Comparison of ENCODE assay signal across 18 mouse cellular contexts in the genomic region with DNA sequence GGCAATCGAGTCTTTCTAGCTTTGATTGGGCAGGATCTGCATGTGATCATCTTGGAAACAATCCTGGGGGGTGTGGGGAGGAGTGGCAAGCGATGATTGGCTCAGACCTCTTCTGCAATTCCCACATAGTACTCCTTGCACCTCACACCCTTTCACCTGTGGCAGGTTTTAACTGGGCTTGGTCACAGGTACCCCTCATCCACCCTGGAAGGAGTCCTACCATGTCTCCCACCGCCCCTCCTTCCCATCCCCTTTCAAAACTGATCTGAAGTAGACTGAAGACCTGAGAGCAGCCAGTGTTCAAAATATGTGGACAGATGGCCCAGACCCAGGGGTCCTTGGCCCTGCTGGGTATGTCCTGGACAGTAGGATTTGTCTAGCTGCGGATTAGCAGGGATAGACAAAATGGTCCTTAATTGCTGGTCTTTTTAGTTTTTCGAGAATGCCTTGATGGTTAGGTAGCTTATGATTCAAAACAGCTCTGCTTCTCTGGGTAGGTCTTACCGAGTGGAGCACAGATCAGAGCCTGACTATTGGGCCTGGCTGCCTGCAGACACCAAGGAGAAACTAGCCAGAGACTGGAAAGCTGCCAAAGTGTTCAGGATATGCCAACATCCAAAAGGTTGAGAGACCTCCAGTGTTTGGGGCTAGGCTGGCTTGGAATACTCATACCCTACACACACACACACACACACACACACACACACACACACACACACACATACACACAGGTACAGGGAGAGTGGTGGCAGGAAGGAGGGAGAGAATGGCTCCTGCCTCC. TPM values are rescaled to one million over a fixed set of nuclear protein-coding genes. Genes with fewer than 3 reads are reported as not detected.
A peak's percentile ranks its signal among the peaks of the same experiment; 100 is the strongest.
DNase-seq lines count a peak whose midpoint lies in the region; ATAC-seq lines count a peak whose summit lies in the region.
"Had no signal": no experiment of that assay in that cellular context is flagged by ENCODE, and none has a peak within 500 bp of the region (broad histone marks: within the 10 kb centered on the region; RNA-seq: fewer than 3 reads in every experiment).

No protein-coding gene starts in this region.

- no peak overlapping the region for H3K27ac ChIP-seq in forebrain, embryonic 14.5 days (ENCODE audit: low read depth, low read length)
- no peak overlapping the region for H3K27ac ChIP-seq in forebrain, embryonic 13.5 days
- H3K27ac ChIP-seq in midbrain, embryonic 16.5 days (ENCODE audit: low read length) = no peak overlapping the region
- no peak overlapping the region for H3K27ac ChIP-seq in midbrain, embryonic 11.5 days (ENCODE audit: low read depth, low read length)
- H3K27ac ChIP-seq: gastrocnemius, adult 2 months; heart, adult 2 months; kidney, postnatal 0 days; limb, embryonic 15.5 days; neural tube, embryonic 13.5 days had no signal

- H3K27me3 ChIP-seq in forebrain, embryonic 14.5 days (replicated peaks; ENCODE audit: control insufficient read depth, insufficient read depth, low read length) = no peaks in the 10 kb centered on the region
- H3K27me3 ChIP-seq in forebrain, embryonic 13.5 days = no peaks in the 10 kb centered on the region
- no peaks in the 10 kb centered on the region for H3K27me3 ChIP-seq in midbrain, embryonic 16.5 days (ENCODE audit: control insufficient read depth, insufficient read depth, low read depth, low read length)
- no peaks in the 10 kb centered on the region for H3K27me3 ChIP-seq in midbrain, embryonic 11.5 days (ENCODE audit: control insufficient read depth, insufficient read depth, low read length)
- H3K27me3 ChIP-seq: limb, embryonic 15.5 days; neural tube, embryonic 13.5 days had no signal

- H3K4me2 ChIP-seq in forebrain, embryonic 14.5 days (ENCODE audit: low read length) = no peak overlapping the region
- H3K4me2 ChIP-seq in forebrain, embryonic 13.5 days = no peak overlapping the region
- no peak overlapping the region for H3K4me2 ChIP-seq in midbrain, embryonic 16.5 days (ENCODE audit: low read length)
- H3K4me2 ChIP-seq in midbrain, embryonic 11.5 days = no peak overlapping the region
- H3K4me2 ChIP-seq: limb, embryonic 15.5 days; neural tube, embryonic 13.5 days had no signal

- no peaks in the 10 kb centered on the region for H3K4me1 ChIP-seq in forebrain, embryonic 14.5 days (ENCODE audit: control insufficient read depth, insufficient read depth, low read length)
- H3K4me1 ChIP-seq in forebrain, embryonic 13.5 days = 0 out of 2 replicates have a peak, but pooled peaks cover 3% of the 10 kb centered on the region
- H3K4me1 ChIP-seq in midbrain, embryonic 16.5 days (ENCODE audit: control insufficient read depth, insufficient read depth, low read length) = no peaks in the 10 kb centered on the region
- no peaks in the 10 kb centered on the region for H3K4me1 ChIP-seq in midbrain, embryonic 11.5 days (ENCODE audit: control insufficient read depth, insufficient read depth, low read length)
- H3K4me1 ChIP-seq: limb, embryonic 15.5 days; neural tube, embryonic 13.5 days had no signal

- H3K36me3 ChIP-seq in forebrain, embryonic 14.5 days (ENCODE audit: control insufficient read depth, insufficient read depth, low read length) = no peaks in the 10 kb centered on the region
- no peaks in the 10 kb centered on the region for H3K36me3 ChIP-seq in forebrain, embryonic 13.5 days (ENCODE audit: poor library complexity, severe bottlenecking)
- H3K36me3 ChIP-seq in midbrain, embryonic 16.5 days (ENCODE audit: control insufficient read depth, insufficient read depth, low read length) = peaks cover 2% of the 10 kb centered on the region; the same call in 1 of the 2 replicates
- no peaks in the 10 kb centered on the region for H3K36me3 ChIP-seq in midbrain, embryonic 11.5 days (ENCODE audit: control insufficient read depth, insufficient read depth, low read length)
- H3K36me3 ChIP-seq: limb, embryonic 15.5 days had no signal

- H3K9ac ChIP-seq in forebrain, embryonic 14.5 days (ENCODE audit: low read length) = no peak overlapping the region
- H3K9ac ChIP-seq in forebrain, embryonic 13.5 days = no peak overlapping the region
- no peak overlapping the region for H3K9ac ChIP-seq in midbrain, embryonic 16.5 days (ENCODE audit: low read depth, low read length)
- no peak overlapping the region for H3K9ac ChIP-seq in midbrain, embryonic 11.5 days (ENCODE audit: low read length)
- H3K9ac ChIP-seq: limb, embryonic 15.5 days; neural tube, embryonic 13.5 days had no signal

- peak; percentile 4 for DNase-seq in forebrain, embryonic 14.5 days (ENCODE audit: low spot score)
- DNase-seq in midbrain, embryonic 11.5 days (ENCODE audit: low spot score, missing footprints) = no peak
- DNase-seq in cerebellum, postnatal 10 days = peak; percentile 91 to 95
- DNase-seq in adrenal gland, postnatal 14 days = no peak
- DNase-seq in layer of hippocampus, postnatal 14 days (ENCODE audit: low spot score in 2 of 2) = no peak
- DNase-seq in gastrocnemius, postnatal 14 days = no peak
- DNase-seq: embryo, embryonic 11 days; gastrocnemius, adult 2 months; heart, adult 2 months; lung, adult 18-20 months; lung, postnatal 4 days; thymus, postnatal 4 days had no signal

- WGBS in forebrain, embryonic 14.5 days = 72% methylated on average over 6 of the region's 6 CpGs
- 60% methylated on average over 6 of the region's 6 CpGs for WGBS in forebrain, embryonic 13.5 days
- 57% methylated on average over 6 of the region's 6 CpGs for WGBS in midbrain, embryonic 16.5 days
- 67% methylated on average over 6 of the region's 6 CpGs for WGBS in midbrain, embryonic 11.5 days

- intact Hi-C loops in gastrocnemius, postnatal 14 days (cut with DNase I; ENCODE audit: low total_unique reads) = no loop called here

- no peak for ATAC-seq in forebrain, embryonic 14.5 days
- no peak for ATAC-seq in forebrain, embryonic 13.5 days
- ATAC-seq in midbrain, embryonic 16.5 days = 0 out of 2 replicates have a peak, but pooled peaks have one; percentile 26
- ATAC-seq in midbrain, embryonic 11.5 days (ENCODE audit: low FRiP score) = no peak
- ATAC-seq: forebrain, embryonic 16.5 days had no signal

- no peak overlapping the region for H3K4me3 ChIP-seq in forebrain, embryonic 14.5 days (ENCODE audit: low read depth, low read length)
- H3K4me3 ChIP-seq in forebrain, embryonic 13.5 days = no peak overlapping the region
- H3K4me3 ChIP-seq in midbrain, embryonic 16.5 days (ENCODE audit: low read depth, low read length) = no peak overlapping the region
- H3K4me3 ChIP-seq in midbrain, embryonic 11.5 days (ENCODE audit: low read depth, low read length) = no peak overlapping the region
- H3K4me3 ChIP-seq: gastrocnemius, adult 2 months; heart, adult 2 months; limb, embryonic 15.5 days; neural tube, embryonic 13.5 days had no signal

- no peaks in the 10 kb centered on the region for H3K9me3 ChIP-seq in forebrain, embryonic 14.5 days (replicated peaks; ENCODE audit: control insufficient read depth, low read length)
- H3K9me3 ChIP-seq in forebrain, embryonic 13.5 days (replicated peaks) = no peaks in the 10 kb centered on the region
- H3K9me3 ChIP-seq in midbrain, embryonic 16.5 days (replicated peaks; ENCODE audit: control insufficient read depth, low read length, poor library complexity, severe bottlenecking) = no peaks in the 10 kb centered on the region
- no peaks in the 10 kb centered on the region for H3K9me3 ChIP-seq in midbrain, embryonic 11.5 days (ENCODE audit: control insufficient read depth, low read length)
- H3K9me3 ChIP-seq: limb, embryonic 15.5 days; neural tube, embryonic 13.5 days had no signal

RNA-seq across cellular contexts. Expression of a gene that starts 34.1 kb away (rescaled TPM):
- 65.1 and 90.1 TPM in 2 replicates for polyA plus RNA-seq in forebrain, embryonic 14.5 days (2014; fragmentation: Nextera tagmentation; extraction: Ambion mirVana)
- 31.4 and 33.8 TPM in 2 replicates for polyA plus RNA-seq in forebrain, embryonic 13.5 days (2015; fragmentation: Nextera tagmentation; extraction: Ambion mirVana)
- 70.7 and 88.6 TPM in 2 replicates for polyA plus RNA-seq in midbrain, embryonic 16.5 days (2015; fragmentation: Nextera tagmentation; extraction: Ambion mirVana)
- polyA plus RNA-seq in midbrain, embryonic 11.5 days (2014; fragmentation: Nextera tagmentation; extraction: Ambion mirVana) = 7.4 and 8.7 TPM in 2 replicates
- total RNA-seq in adrenal gland, postnatal 14 days (2021) = 3.9 and 8.3 TPM in 2 replicates
- total RNA-seq in layer of hippocampus, postnatal 14 days (2021) = 100 to 1,000 TPM; 582 to 600 TPM
- under 1 TPM; 0.20 to 0.43 TPM for total RNA-seq in gastrocnemius, postnatal 14 days (2021)
- total RNA-seq: gastrocnemius, adult 2 months had no signal

RNA-seq across cellular contexts. Expression of a gene that starts 54.7 kb away (rescaled TPM):
- polyA plus RNA-seq in forebrain, embryonic 14.5 days (2014; fragmentation: Nextera tagmentation; extraction: Ambion mirVana) = 27.7 and 35.9 TPM in 2 replicates
- polyA plus RNA-seq in forebrain, embryonic 13.5 days (2015; fragmentation: Nextera tagmentation; extraction: Ambion mirVana) = 30.1 and 30.8 TPM in 2 replicates
- polyA plus RNA-seq in midbrain, embryonic 16.5 days (2015; fragmentation: Nextera tagmentation; extraction: Ambion mirVana) = 25.7 and 27.5 TPM in 2 replicates
- 29.2 and 34.0 TPM in 2 replicates for polyA plus RNA-seq in midbrain, embryonic 11.5 days (2014; fragmentation: Nextera tagmentation; extraction: Ambion mirVana)
- 41.7 and 42.5 TPM in 2 replicates for total RNA-seq in adrenal gland, postnatal 14 days (2021)
- 10 to 100 TPM; 57.2 to 60.4 TPM for total RNA-seq in layer of hippocampus, postnatal 14 days (2021)
- 10 to 100 TPM; 40.5 to 46.2 TPM for total RNA-seq in gastrocnemius, postnatal 14 days (2021)

Comparison
In these comparisons a context has a peak if more than half of its experiments do, and no peak if none do; other contexts are left out.
1. DNase-seq: peak in forebrain, embryonic 14.5 days (single experiment) and cerebellum, postnatal 10 days (2 of 2); none in midbrain, embryonic 11.5 days (single experiment), adrenal gland, postnatal 14 days (single experiment), layer of hippocampus, postnatal 14 days (0 of 2) and gastrocnemius, postnatal 14 days (single experiment).